Comparison of ENCODE assay signal across 8 mouse cellular contexts in genomic region chr2:170837824-170838557, GRCm38 (mm10).
DNase-seq lines count a peak whose midpoint lies in the region; ATAC-seq lines count a peak whose summit lies in the region.

No protein-coding gene starts in this region.

- H3K4me3 ChIP-seq in heart, embryonic 14.5 days (ENCODE audit: control insufficient read depth in 1 of 2, insufficient read depth in 1 of 2, low read depth in 1 of 2, low read length in 2 of 2): no peak overlapping the region
- no peak overlapping the region for H3K4me3 ChIP-seq in forebrain, embryonic 13.5 days
- no peak overlapping the region for H3K4me3 ChIP-seq in midbrain, embryonic 16.5 days (ENCODE audit: low read depth, low read length)

- H3K36me3 ChIP-seq in heart, embryonic 14.5 days (ENCODE audit: control insufficient read depth, insufficient read depth, low read length): no peaks in the 10 kb centered on the region
- H3K36me3 ChIP-seq in forebrain, embryonic 13.5 days (ENCODE audit: poor library complexity, severe bottlenecking): no peaks in the 10 kb centered on the region
- H3K36me3 ChIP-seq in midbrain, embryonic 16.5 days (ENCODE audit: control insufficient read depth, insufficient read depth, low read length): no peaks in the 10 kb centered on the region

- H3K9me3 ChIP-seq in heart, embryonic 14.5 days (ENCODE audit: control insufficient read depth, low read length): no peaks in the 10 kb centered on the region
- H3K9me3 ChIP-seq in forebrain, embryonic 13.5 days (replicated peaks): no peaks in the 10 kb centered on the region
- H3K9me3 ChIP-seq in midbrain, embryonic 16.5 days (replicated peaks; ENCODE audit: control insufficient read depth, low read length, poor library complexity, severe bottlenecking): no peaks in the 10 kb centered on the region

- H3K4me2 ChIP-seq in heart, embryonic 14.5 days (ENCODE audit: low read length): 0 out of 2 replicates have a peak overlapping the region, but pooled peaks have one; percentile 13
- H3K4me2 ChIP-seq in forebrain, embryonic 13.5 days: 0 out of 2 replicates have a peak overlapping the region, but pooled peaks have one; percentile 4
- no peak overlapping the region for H3K4me2 ChIP-seq in midbrain, embryonic 16.5 days (ENCODE audit: low read length)

- peak; percentile 64 for ATAC-seq in heart, embryonic 14.5 days (ENCODE audit: insufficient number of reproducible peaks, insufficient read depth, low FRiP score, low read depth)
- peak; percentile 81 for ATAC-seq in forebrain, embryonic 13.5 days
- ATAC-seq in midbrain, embryonic 16.5 days: peak; percentile 69

- no peak for DNase-seq in heart, adult 18-20 months
- DNase-seq in kidney, postnatal 25 days: peak; percentile 33 to 55
- DNase-seq in urinary bladder, postnatal 25 days (ENCODE audit: low spot score): no peak
- no peak for DNase-seq in right cerebral cortex, postnatal 14 days
- DNase-seq in layer of hippocampus, adult 18-20 months (ENCODE audit: low spot score in 2 of 2): no peak

- no peaks in the 10 kb centered on the region for H3K27me3 ChIP-seq in heart, embryonic 14.5 days (ENCODE audit: control insufficient read depth, insufficient read depth, low read length)
- H3K27me3 ChIP-seq in forebrain, embryonic 13.5 days: 0 out of 2 replicates have a peak, but pooled peaks cover 3% of the 10 kb centered on the region
- no peaks in the 10 kb centered on the region for H3K27me3 ChIP-seq in midbrain, embryonic 16.5 days (ENCODE audit: control insufficient read depth, insufficient read depth, low read depth, low read length)

- H3K9ac ChIP-seq in heart, embryonic 14.5 days (ENCODE audit: low read length): no peak overlapping the region
- H3K9ac ChIP-seq in forebrain, embryonic 13.5 days: no peak overlapping the region
- H3K9ac ChIP-seq in midbrain, embryonic 16.5 days (ENCODE audit: low read depth, low read length): no peak overlapping the region

- H3K4me1 ChIP-seq in heart, embryonic 14.5 days (ENCODE audit: control insufficient read depth in 2 of 2, insufficient read depth in 2 of 2, low read length in 2 of 2): peaks cover 16 to 18% of the 10 kb centered on the region in 2 experiments; a peak in 3 of 4 replicates
- peaks cover 38% of the 10 kb centered on the region for H3K4me1 ChIP-seq in forebrain, embryonic 13.5 days
- peaks cover 21% of the 10 kb centered on the region for H3K4me1 ChIP-seq in midbrain, embryonic 16.5 days (ENCODE audit: control insufficient read depth, insufficient read depth, low read length)

- WGBS in heart, embryonic 14.5 days: 46% methylated on average over 12 of the region's 12 CpGs
- 16% methylated on average over 12 of the region's 12 CpGs for WGBS in forebrain, embryonic 13.5 days
- 24% methylated on average over 12 of the region's 12 CpGs for WGBS in midbrain, embryonic 16.5 days

- peak overlapping the region; percentile 2 to 40; a peak in 2 of 4 replicates for H3K27ac ChIP-seq in heart, embryonic 14.5 days (replicated peaks in 1 of 2; ENCODE audit: control insufficient read depth in 1 of 2, insufficient read depth in 1 of 2, low read depth in 2 of 2, low read length in 2 of 2)
- peak overlapping the region; percentile 83 for H3K27ac ChIP-seq in forebrain, embryonic 13.5 days
- no peak overlapping the region for H3K27ac ChIP-seq in midbrain, embryonic 16.5 days (ENCODE audit: low read length)

Comparison
In these comparisons a context has a peak if more than half of its experiments do, and no peak if none do; other contexts are left out.
1. DNase-seq: peak in kidney, postnatal 25 days (2 of 2); none in heart, adult 18-20 months (0 of 2), urinary bladder, postnatal 25 days (single experiment), right cerebral cortex, postnatal 14 days (single experiment) and layer of hippocampus, adult 18-20 months (0 of 2).
2. Peak in every context shown above with its lines, with median percentiles within 50 percentile points of each other: ATAC-seq.